Mouse (Mus musculus): ENCODE measurements around the gene Fcna.

DNA sequence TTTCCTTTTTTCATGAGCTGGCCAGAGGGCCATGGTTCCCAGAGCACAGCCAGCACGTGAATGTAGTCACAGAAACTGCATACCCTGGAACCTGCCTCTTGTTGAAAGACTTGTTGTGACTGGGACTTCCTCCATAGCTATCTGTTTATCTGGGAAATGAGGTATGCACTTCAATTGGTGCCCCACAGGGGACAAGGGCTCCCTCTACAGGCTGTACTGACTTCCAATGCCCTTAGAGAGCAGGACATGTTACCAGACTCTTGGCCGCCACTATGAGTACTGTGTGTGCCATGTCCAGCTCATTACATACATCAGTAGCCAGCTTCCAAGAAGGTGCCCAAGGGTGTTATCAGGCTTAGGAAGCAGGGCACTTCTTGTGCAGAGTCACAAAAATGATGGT lies 36.0 kb downstream of the Fcna start:
- TF ChIP-seq CTCF (conservative IDR thresholded peaks at IDR 0.05; ENCODE audit: low read length) (peak; percentile 61), POU5F1 (IDR thresholded peaks at IDR 0.05; ENCODE audit: borderline replicate concordance, low read length) (no peak)
